ENCODE assay signal across 8 mouse cellular contexts in genomic region chr2:30357552-30358510, GRCm38 (mm10). TPM values are rescaled to one million over a fixed set of nuclear protein-coding genes. Genes with fewer than 3 reads are reported as not detected.
DNase-seq lines count a peak whose midpoint lies in the region; ATAC-seq and TF ChIP-seq lines count a peak whose summit lies in the region.

No protein-coding gene starts in this region.

- peaks cover 23% of the 10 kb centered on the region for H3K4me1 ChIP-seq in lung, embryonic 16.5 days (replicated peaks; ENCODE audit: control insufficient read depth, insufficient read depth, low read length)
- H3K4me1 ChIP-seq in lung, adult 2 months (ENCODE audit: control insufficient read depth, insufficient read depth, low read length): peaks cover 16% of the 10 kb centered on the region
- peaks cover 42% of the 10 kb centered on the region for H3K4me1 ChIP-seq in cerebellum, adult 2 months (ENCODE audit: control insufficient read depth, insufficient read depth, low read length)
- peaks cover 22% of the 10 kb centered on the region for H3K4me1 ChIP-seq in forebrain, embryonic 12.5 days
- peaks cover 33% of the 10 kb centered on the region for H3K4me1 ChIP-seq in limb, embryonic 10.5 days
- peaks cover 24% of the 10 kb centered on the region for H3K4me1 ChIP-seq in neural tube, embryonic 12.5 days

- no peak for TF ChIP-seq POLR2A in lung, adult 2 months (IDR thresholded peaks at IDR 0.05; ENCODE audit: borderline replicate concordance, extremely low read depth, low read depth, low read length)
- no peak for TF ChIP-seq POLR2A in cerebellum, adult 2 months (IDR thresholded peaks at IDR 0.05; ENCODE audit: borderline replicate concordance, insufficient read depth, low read length)

- no peak for TF ChIP-seq CTCF in lung, adult 2 months (IDR thresholded peaks at IDR 0.05; ENCODE audit: insufficient read depth, low read length)
- TF ChIP-seq CTCF in cerebellum, adult 2 months (IDR thresholded peaks at IDR 0.05; ENCODE audit: borderline replicate concordance, insufficient read depth, low read depth, low read length): no peak

- H3K9me3 ChIP-seq in lung, embryonic 16.5 days (ENCODE audit: control insufficient read depth, low read length): no peaks in the 10 kb centered on the region
- no peaks in the 10 kb centered on the region for H3K9me3 ChIP-seq in forebrain, embryonic 12.5 days
- no peaks in the 10 kb centered on the region for H3K9me3 ChIP-seq in limb, embryonic 10.5 days (replicated peaks)
- no peaks in the 10 kb centered on the region for H3K9me3 ChIP-seq in neural tube, embryonic 12.5 days

- 0 out of 2 replicates have a peak, but pooled peaks cover 2% of the 10 kb centered on the region for H3K36me3 ChIP-seq in lung, embryonic 16.5 days (ENCODE audit: control insufficient read depth, insufficient read depth, low read length)
- peaks cover 23% of the 10 kb centered on the region for H3K36me3 ChIP-seq in forebrain, embryonic 12.5 days (replicated peaks)
- H3K36me3 ChIP-seq in limb, embryonic 10.5 days: peaks cover 19% of the 10 kb centered on the region
- peaks cover 20% of the 10 kb centered on the region for H3K36me3 ChIP-seq in neural tube, embryonic 12.5 days

- peak overlapping the region; percentile 83 for H3K9ac ChIP-seq in lung, embryonic 16.5 days (ENCODE audit: low read length)
- peak overlapping the region; percentile 82 for H3K9ac ChIP-seq in forebrain, embryonic 12.5 days
- H3K9ac ChIP-seq in neural tube, embryonic 12.5 days: peak overlapping the region; percentile 77

- ATAC-seq in lung, embryonic 16.5 days (ENCODE audit: low read depth): no peak
- no peak for ATAC-seq in forebrain, embryonic 12.5 days (ENCODE audit: low FRiP score)
- no peak for ATAC-seq in neural tube, embryonic 12.5 days (ENCODE audit: low FRiP score, low read depth)

- DNase-seq in lung, adult 2 months: no peak
- DNase-seq in cerebellum, adult 2 months: peak in 1 of 2 experiments; percentile 71
- no peak for DNase-seq in limb, embryonic 10.5 days (ENCODE audit: low spot score)
- DNase-seq in lung, postnatal 10 days: no peak
- no peak for DNase-seq in layer of hippocampus, adult 9-10 months (ENCODE audit: low spot score)

- H3K4me3 ChIP-seq in lung, embryonic 16.5 days (ENCODE audit: low read length): peak overlapping the region; percentile 80
- no peak overlapping the region for H3K4me3 ChIP-seq in lung, adult 2 months (replicated peaks; ENCODE audit: extremely low read depth, low read depth, low read length)
- peak overlapping the region; percentile 72 for H3K4me3 ChIP-seq in cerebellum, adult 2 months (replicated peaks; ENCODE audit: insufficient read depth, low read depth, low read length)
- peak overlapping the region; percentile 75 for H3K4me3 ChIP-seq in forebrain, embryonic 12.5 days (replicated peaks)
- peak overlapping the region; percentile 74 for H3K4me3 ChIP-seq in limb, embryonic 10.5 days
- H3K4me3 ChIP-seq in neural tube, embryonic 12.5 days: peak overlapping the region; percentile 69; the same call in 1 of the 2 replicates

- no peaks in the 10 kb centered on the region for H3K27me3 ChIP-seq in lung, embryonic 16.5 days (ENCODE audit: control insufficient read depth, insufficient read depth, low read depth, low read length)
- no peaks in the 10 kb centered on the region for H3K27me3 ChIP-seq in cerebellum, adult 2 months (ENCODE audit: control insufficient read depth, insufficient read depth, low read length)
- H3K27me3 ChIP-seq in forebrain, embryonic 12.5 days: no peaks in the 10 kb centered on the region
- no peaks in the 10 kb centered on the region for H3K27me3 ChIP-seq in limb, embryonic 10.5 days (ENCODE audit: low read depth, poor library complexity, severe bottlenecking)
- H3K27me3 ChIP-seq in neural tube, embryonic 12.5 days (replicated peaks): no peaks in the 10 kb centered on the region

- H3K4me2 ChIP-seq in lung, embryonic 16.5 days (ENCODE audit: low read depth, low read length): peak overlapping the region; percentile 90
- H3K4me2 ChIP-seq in forebrain, embryonic 12.5 days: peak overlapping the region; percentile 92
- H3K4me2 ChIP-seq in neural tube, embryonic 12.5 days (replicated peaks): peak overlapping the region; percentile 87

- H3K27ac ChIP-seq in lung, embryonic 16.5 days (ENCODE audit: low read length): peak overlapping the region; percentile 32
- peak overlapping the region; percentile 96 for H3K27ac ChIP-seq in cerebellum, adult 2 months (ENCODE audit: insufficient read depth, low read length)
- 0 out of 2 replicates have a peak overlapping the region, but pooled peaks have one; percentile 25 for H3K27ac ChIP-seq in forebrain, embryonic 12.5 days
- peak overlapping the region; percentile 84 for H3K27ac ChIP-seq in limb, embryonic 10.5 days
- H3K27ac ChIP-seq in neural tube, embryonic 12.5 days: no peak overlapping the region

- 40% methylated on average over 8 of the region's 8 CpGs for WGBS in lung, embryonic 16.5 days
- WGBS in lung, adult 2 months: 43% methylated on average over 8 of the region's 8 CpGs
- 8% methylated on average over 8 of the region's 8 CpGs for WGBS in cerebellum, adult 2 months
- 63% methylated on average over 8 of the region's 8 CpGs for WGBS in forebrain, embryonic 12.5 days
- 48% methylated on average over 8 of the region's 8 CpGs for WGBS in limb, embryonic 10.5 days
- 64% methylated on average over 8 of the region's 8 CpGs for WGBS in neural tube, embryonic 12.5 days

RNA-seq across cellular contexts. Expression of gene Sh3glb2, which starts 1.3 kb away (rescaled TPM):
- polyA plus RNA-seq in lung, embryonic 16.5 days (2015; fragmentation: Nextera tagmentation; extraction: Ambion mirVana): 81.5 and 83.9 TPM in 2 replicates
- 132 and 136 TPM in 2 replicates for polyA plus RNA-seq in lung, adult 2 months (2012; rRNA removed)
- 509 and 525 TPM in 2 replicates for polyA plus RNA-seq in cerebellum, adult 2 months (2012; rRNA removed)
- 99.8 and 110 TPM in 2 replicates for polyA plus RNA-seq in forebrain, embryonic 12.5 days (2016; fragmentation: Nextera tagmentation; extraction: Ambion mirVana)
- 76.5 and 90.3 TPM in 2 replicates for polyA plus RNA-seq in limb, embryonic 10.5 days (2016; fragmentation: Nextera tagmentation; extraction: Ambion mirVana)
- polyA plus RNA-seq in neural tube, embryonic 12.5 days (2016; fragmentation: Nextera tagmentation; extraction: Ambion mirVana): 105 and 118 TPM in 2 replicates

RNA-seq across cellular contexts. Expression of gene Miga2, which starts 6.2 kb away (rescaled TPM):
- polyA plus RNA-seq in lung, embryonic 16.5 days (2015; fragmentation: Nextera tagmentation; extraction: Ambion mirVana): 23.4 and 24.8 TPM in 2 replicates
- 28.2 and 36.1 TPM in 2 replicates for polyA plus RNA-seq in lung, adult 2 months (2012; rRNA removed)
- polyA plus RNA-seq in cerebellum, adult 2 months (2012; rRNA removed): 108 and 114 TPM in 2 replicates
- 24.4 and 25.2 TPM in 2 replicates for polyA plus RNA-seq in forebrain, embryonic 12.5 days (2016; fragmentation: Nextera tagmentation; extraction: Ambion mirVana)
- polyA plus RNA-seq in limb, embryonic 10.5 days (2016; fragmentation: Nextera tagmentation; extraction: Ambion mirVana): 30.8 and 33.3 TPM in 2 replicates
- 28.5 and 31.8 TPM in 2 replicates for polyA plus RNA-seq in neural tube, embryonic 12.5 days (2016; fragmentation: Nextera tagmentation; extraction: Ambion mirVana)

RNA-seq across cellular contexts. Expression of gene Dolpp1, which starts 34.2 kb away (rescaled TPM):
- polyA plus RNA-seq in lung, embryonic 16.5 days (2015; fragmentation: Nextera tagmentation; extraction: Ambion mirVana): 49.6 and 52.6 TPM in 2 replicates
- polyA plus RNA-seq in lung, adult 2 months (2012; rRNA removed): 49.1 and 55.6 TPM in 2 replicates
- polyA plus RNA-seq in cerebellum, adult 2 months (2012; rRNA removed): 50.5 and 55.9 TPM in 2 replicates
- polyA plus RNA-seq in forebrain, embryonic 12.5 days (2016; fragmentation: Nextera tagmentation; extraction: Ambion mirVana): 51.4 and 52.3 TPM in 2 replicates
- 37.6 and 45.4 TPM in 2 replicates for polyA plus RNA-seq in limb, embryonic 10.5 days (2016; fragmentation: Nextera tagmentation; extraction: Ambion mirVana)
- polyA plus RNA-seq in neural tube, embryonic 12.5 days (2016; fragmentation: Nextera tagmentation; extraction: Ambion mirVana): 51.9 and 52.3 TPM in 2 replicates

RNA-seq across cellular contexts. Expression of gene Crat, which starts 57.8 kb away (rescaled TPM):
- 39.3 and 42.4 TPM in 2 replicates for polyA plus RNA-seq in lung, embryonic 16.5 days (2015; fragmentation: Nextera tagmentation; extraction: Ambion mirVana)
- 89.2 and 103 TPM in 2 replicates for polyA plus RNA-seq in lung, adult 2 months (2012; rRNA removed)
- polyA plus RNA-seq in cerebellum, adult 2 months (2012; rRNA removed): 50.9 and 52.1 TPM in 2 replicates
- 22.5 and 23.0 TPM in 2 replicates for polyA plus RNA-seq in forebrain, embryonic 12.5 days (2016; fragmentation: Nextera tagmentation; extraction: Ambion mirVana)
- polyA plus RNA-seq in limb, embryonic 10.5 days (2016; fragmentation: Nextera tagmentation; extraction: Ambion mirVana): 21.9 and 22.9 TPM in 2 replicates
- polyA plus RNA-seq in neural tube, embryonic 12.5 days (2016; fragmentation: Nextera tagmentation; extraction: Ambion mirVana): 26.0 and 27.7 TPM in 2 replicates

RNA-seq across cellular contexts. Expression of gene Ptpa, which starts 58.0 kb away (rescaled TPM):
- 163 TPM in 2 replicates for polyA plus RNA-seq in lung, embryonic 16.5 days (2015; fragmentation: Nextera tagmentation; extraction: Ambion mirVana)
- 131 and 136 TPM in 2 replicates for polyA plus RNA-seq in lung, adult 2 months (2012; rRNA removed)
- 204 and 207 TPM in 2 replicates for polyA plus RNA-seq in cerebellum, adult 2 months (2012; rRNA removed)
- polyA plus RNA-seq in forebrain, embryonic 12.5 days (2016; fragmentation: Nextera tagmentation; extraction: Ambion mirVana): 131 and 144 TPM in 2 replicates
- 172 and 177 TPM in 2 replicates for polyA plus RNA-seq in limb, embryonic 10.5 days (2016; fragmentation: Nextera tagmentation; extraction: Ambion mirVana)
- polyA plus RNA-seq in neural tube, embryonic 12.5 days (2016; fragmentation: Nextera tagmentation; extraction: Ambion mirVana): 129 and 135 TPM in 2 replicates
